Comparison of ENCODE assay signal across 8 mouse cellular contexts in the genomic region with DNA sequence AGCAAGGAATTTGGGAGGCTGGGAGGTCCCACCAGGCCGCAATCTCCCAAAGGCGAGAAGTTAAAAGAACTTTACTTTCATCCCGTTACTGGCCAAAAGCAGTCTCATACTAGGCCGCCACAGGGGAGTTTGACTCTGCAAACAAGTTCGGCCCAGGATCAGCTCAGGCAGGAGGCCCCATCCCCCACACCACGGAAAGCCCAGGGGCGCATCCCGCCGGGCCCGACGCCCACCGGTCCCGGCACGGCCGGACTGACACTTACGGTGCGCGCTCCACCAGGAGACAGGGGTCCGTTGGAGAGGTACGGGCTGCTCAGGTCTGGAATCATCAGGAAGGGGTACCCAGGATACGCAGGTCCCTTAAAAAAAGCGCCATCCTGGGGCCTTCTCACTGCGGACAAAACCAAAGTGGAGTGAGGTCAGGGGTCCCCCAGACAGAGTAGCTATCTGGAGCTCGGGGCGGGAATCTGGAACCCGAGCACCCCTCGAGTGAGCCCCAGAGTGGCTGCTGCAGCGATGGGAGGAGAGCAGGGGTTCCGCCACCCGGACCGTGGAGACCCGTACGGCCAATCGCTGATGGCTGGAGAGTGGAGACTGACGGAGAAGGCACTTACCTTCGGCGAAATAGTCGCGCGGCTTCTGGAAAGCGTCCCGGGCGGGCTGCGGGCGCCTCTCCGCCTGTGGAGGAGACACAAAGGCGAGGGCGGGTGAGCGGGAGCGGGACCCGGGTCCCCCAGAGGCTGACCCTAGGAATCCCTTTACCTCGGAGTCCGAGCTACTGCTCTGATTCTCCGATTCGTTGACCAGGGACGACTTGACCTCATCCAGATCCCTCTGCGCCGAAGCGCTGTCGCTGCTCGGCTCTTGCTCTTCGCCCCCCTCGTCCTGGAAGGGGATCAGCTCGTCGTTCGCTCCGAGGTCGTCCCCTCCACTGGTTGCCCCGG. TPM values are rescaled to one million over a fixed set of nuclear protein-coding genes. Genes with fewer than 3 reads are reported as not detected.
DNase-seq lines count a peak whose midpoint lies in the region; ATAC-seq lines count a peak whose summit lies in the region.

No protein-coding gene starts in this region.

- H3K27ac ChIP-seq in intestine, embryonic 15.5 days, result peak overlapping the region; percentile 91
- peak overlapping the region; percentile 62 for H3K27ac ChIP-seq in liver, embryonic 16.5 days (ENCODE audit: low read length)
- H3K27ac ChIP-seq in neural tube, embryonic 13.5 days (replicated peaks), result peak overlapping the region; percentile 79

- H3K36me3 ChIP-seq in intestine, embryonic 15.5 days, result no peaks in the 10 kb centered on the region
- no peaks in the 10 kb centered on the region for H3K36me3 ChIP-seq in liver, embryonic 16.5 days (ENCODE audit: control insufficient read depth, insufficient read depth)
- no peaks in the 10 kb centered on the region for H3K36me3 ChIP-seq in neural tube, embryonic 13.5 days

- no peaks in the 10 kb centered on the region for H3K27me3 ChIP-seq in intestine, embryonic 15.5 days (replicated peaks)
- H3K27me3 ChIP-seq in liver, embryonic 16.5 days (ENCODE audit: control insufficient read depth, insufficient read depth, low read depth, low read length), result peaks cover 36% of the 10 kb centered on the region
- H3K27me3 ChIP-seq in neural tube, embryonic 13.5 days, result peaks cover 33% of the 10 kb centered on the region

- ATAC-seq in common myeloid progenitor, adult 5-6 weeks (replicated peaks; ENCODE audit: low read depth, poor library complexity, severe bottlenecking), result peak; percentile 27
- ATAC-seq in intestine, embryonic 15.5 days, result peak; percentile 19
- no peak; the same call in none of the 2 replicates for ATAC-seq in liver, embryonic 16.5 days (ENCODE audit: low read depth)
- peak; percentile 30 for ATAC-seq in neural tube, embryonic 13.5 days (ENCODE audit: low read depth)

- peak overlapping the region; percentile 86 for H3K4me2 ChIP-seq in intestine, embryonic 15.5 days (replicated peaks)
- H3K4me2 ChIP-seq in liver, embryonic 16.5 days (ENCODE audit: low read depth, low read length), result peak overlapping the region; percentile 65
- peak overlapping the region; percentile 82 for H3K4me2 ChIP-seq in neural tube, embryonic 13.5 days

- WGBS in intestine, embryonic 15.5 days, result under 1% methylated on average over 69 of the region's 69 CpGs
- 2% methylated on average over 69 of the region's 69 CpGs for WGBS in liver, embryonic 16.5 days (ENCODE audit: insufficient replicate concordance)
- under 1% methylated on average over 66 of the region's 69 CpGs for WGBS in neural tube, embryonic 13.5 days

- peak overlapping the region; percentile 86 for H3K4me3 ChIP-seq in intestine, embryonic 15.5 days (replicated peaks)
- peak overlapping the region; percentile 64 for H3K4me3 ChIP-seq in liver, embryonic 16.5 days (ENCODE audit: low read depth, low read length)
- peak overlapping the region; percentile 73 for H3K4me3 ChIP-seq in neural tube, embryonic 13.5 days

- peaks cover 11% of the 10 kb centered on the region for H3K4me1 ChIP-seq in intestine, embryonic 15.5 days (replicated peaks)
- no peaks in the 10 kb centered on the region; the same call in 1 of the 2 replicates for H3K4me1 ChIP-seq in liver, embryonic 16.5 days (ENCODE audit: control insufficient read depth, low read depth, low read length)
- H3K4me1 ChIP-seq in neural tube, embryonic 13.5 days (replicated peaks), result peaks cover 21% of the 10 kb centered on the region

- no peaks in the 10 kb centered on the region for H3K9me3 ChIP-seq in intestine, embryonic 15.5 days
- no peaks in the 10 kb centered on the region for H3K9me3 ChIP-seq in liver, embryonic 16.5 days (replicated peaks; ENCODE audit: control insufficient read depth, low read length)
- H3K9me3 ChIP-seq in neural tube, embryonic 13.5 days, result no peaks in the 10 kb centered on the region

- H3K9ac ChIP-seq in intestine, embryonic 15.5 days, result peak overlapping the region; percentile 84
- H3K9ac ChIP-seq in liver, embryonic 16.5 days (ENCODE audit: low read depth, low read length), result peak overlapping the region; percentile 55
- peak overlapping the region; percentile 77 for H3K9ac ChIP-seq in neural tube, embryonic 13.5 days

- DNase-seq in right cerebral cortex, adult 2 months (ENCODE audit: low spot score in 2 of 2), result peak; percentile 5 to 15
- DNase-seq in right cerebral cortex, postnatal 36 days (ENCODE audit: low spot score in 2 of 2), result no peak
- peak; percentile 46 to 65 for DNase-seq in gastrocnemius, postnatal 4 days (ENCODE audit: low spot score in 2 of 2)
- peak; percentile 30 for DNase-seq in thymus, postnatal 4 days

RNA-seq across cellular contexts. Expression of gene Tcf7l1, which starts 0.8 kb away (rescaled TPM):
- not detected in 2 replicates for total RNA-seq in common myeloid progenitor, adult 5-6 weeks (2017)
- 10 to 100 TPM; 32.9 to 34.8 TPM for total RNA-seq in gastrocnemius, postnatal 4 days (2021)
- polyA plus RNA-seq in intestine, embryonic 15.5 days (2015; fragmentation: Nextera tagmentation; extraction: Ambion mirVana), result 15.0 and 16.2 TPM in 2 replicates
- polyA plus RNA-seq in liver, embryonic 16.5 days (2015; fragmentation: Nextera tagmentation; extraction: Ambion mirVana), result 4.9 and 5.3 TPM in 2 replicates
- polyA plus RNA-seq in neural tube, embryonic 13.5 days (2015; fragmentation: Nextera tagmentation; extraction: Ambion mirVana), result 10.9 and 11.8 TPM in 2 replicates

Comparison
In these comparisons a context has a peak if more than half of its experiments do, and no peak if none do; other contexts are left out.
1. DNase-seq: peak in right cerebral cortex, adult 2 months (2 of 2), gastrocnemius, postnatal 4 days (2 of 2) and thymus, postnatal 4 days (single experiment); none in right cerebral cortex, postnatal 36 days (0 of 2).
2. Peak in every context shown above with its lines, with median percentiles within 50 percentile points of each other: H3K27ac ChIP-seq, H3K4me2 ChIP-seq, H3K4me3 ChIP-seq and H3K9ac ChIP-seq.